In the genomic region with DNA sequence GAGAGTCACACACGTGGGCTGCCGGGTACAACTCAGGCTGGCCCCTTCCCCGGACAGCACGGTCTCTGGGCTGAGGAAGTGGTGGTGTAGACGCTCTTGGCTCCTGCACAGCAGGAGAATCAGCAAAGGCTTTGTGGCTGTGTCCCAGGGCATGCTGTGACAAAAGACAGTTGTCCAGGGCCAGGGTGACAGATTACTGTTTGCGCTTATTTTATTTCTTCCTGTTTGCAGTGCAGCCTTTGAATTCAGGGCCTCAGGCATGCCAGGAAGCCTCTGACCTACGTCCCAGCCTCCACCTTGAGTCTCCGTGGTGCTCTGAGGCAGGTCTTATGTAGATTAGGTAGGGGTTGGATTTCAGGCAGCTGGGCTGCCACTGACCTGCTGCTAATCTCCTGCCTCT, we compare ENCODE assay signal across 9 mouse cellular contexts. TPM values are rescaled to one million over a fixed set of nuclear protein-coding genes. Genes with fewer than 3 reads are reported as not detected.
DNase-seq lines count a peak whose midpoint lies in the region; ATAC-seq and TF ChIP-seq lines count a peak whose summit lies in the region.
"Had no signal": no experiment of that assay in that cellular context is flagged by ENCODE, and none has a peak within 500 bp of the region (broad histone marks: within the 10 kb centered on the region; RNA-seq: fewer than 3 reads in every experiment).

No protein-coding gene starts in this region.

- H3K9ac ChIP-seq in intestine, embryonic 14.5 days (ENCODE audit: low read length) = no peak overlapping the region
- no peak overlapping the region for H3K9ac ChIP-seq in intestine, postnatal 0 days (ENCODE audit: low read depth, low read length)
- no peak overlapping the region for H3K9ac ChIP-seq in kidney, embryonic 15.5 days
- H3K9ac ChIP-seq: midbrain, embryonic 13.5 days had no signal

- no peak overlapping the region for H3K4me2 ChIP-seq in intestine, embryonic 14.5 days (ENCODE audit: low read length)
- H3K4me2 ChIP-seq in intestine, postnatal 0 days (replicated peaks; ENCODE audit: low read depth) = no peak overlapping the region
- H3K4me2 ChIP-seq in kidney, embryonic 15.5 days = no peak overlapping the region
- H3K4me2 ChIP-seq: midbrain, embryonic 13.5 days had no signal

- H3K27ac ChIP-seq in intestine, embryonic 14.5 days (ENCODE audit: low read depth) = no peak overlapping the region
- no peak overlapping the region for H3K27ac ChIP-seq in intestine, postnatal 0 days (ENCODE audit: low read depth, low read length)
- H3K27ac ChIP-seq in kidney, embryonic 15.5 days = peak overlapping the region; percentile 54
- H3K27ac ChIP-seq in layer of hippocampus, adult 2 months = no peak overlapping the region
- H3K27ac ChIP-seq: midbrain, embryonic 13.5 days had no signal

- 38% methylated on average over 8 of the region's 8 CpGs for WGBS in intestine, embryonic 14.5 days
- 36% methylated on average over 8 of the region's 8 CpGs for WGBS in intestine, postnatal 0 days
- WGBS in kidney, embryonic 15.5 days = 34% methylated on average over 8 of the region's 8 CpGs

- H3K27me3 ChIP-seq in intestine, embryonic 14.5 days (replicated peaks; ENCODE audit: control insufficient read depth, insufficient read depth, low read length) = no peaks in the 10 kb centered on the region
- no peaks in the 10 kb centered on the region for H3K27me3 ChIP-seq in intestine, postnatal 0 days (replicated peaks; ENCODE audit: control insufficient read depth, insufficient read depth, low read length)
- no peaks in the 10 kb centered on the region for H3K27me3 ChIP-seq in kidney, embryonic 15.5 days
- H3K27me3 ChIP-seq: midbrain, embryonic 13.5 days had no signal

- no peak for TF ChIP-seq CTCF in intestine, postnatal 0 days (IDR thresholded peaks at IDR 0.05; ENCODE audit: low read depth)
- TF ChIP-seq CTCF in layer of hippocampus, adult 2 months (conservative IDR thresholded peaks at IDR 0.05) = no peak

- DNase-seq in intestine, embryonic 14.5 days (ENCODE audit: low spot score) = peak; percentile 50
- DNase-seq in adrenal gland, postnatal 10 days = peak; percentile 21
- DNase-seq in naive thymus-derived CD4-positive, alpha-beta T cell, adult 2 months (ENCODE audit: low read depth) = peak; percentile 58
- no peak for DNase-seq in layer of hippocampus, adult 2 months (ENCODE audit: low spot score in 2 of 2)
- no peak for DNase-seq in ovary, postnatal 10 days (ENCODE audit: low spot score)

- peaks cover 31% of the 10 kb centered on the region for H3K4me1 ChIP-seq in intestine, embryonic 14.5 days (replicated peaks; ENCODE audit: control insufficient read depth, insufficient read depth, low read length)
- H3K4me1 ChIP-seq in intestine, postnatal 0 days (replicated peaks; ENCODE audit: control insufficient read depth, insufficient read depth, low read length) = peaks cover 21% of the 10 kb centered on the region
- peaks cover 35% of the 10 kb centered on the region for H3K4me1 ChIP-seq in kidney, embryonic 15.5 days

- H3K4me3 ChIP-seq in intestine, embryonic 14.5 days (ENCODE audit: low read depth, low read length) = no peak overlapping the region
- no peak overlapping the region for H3K4me3 ChIP-seq in intestine, postnatal 0 days (ENCODE audit: low read depth, low read length)
- H3K4me3 ChIP-seq in kidney, embryonic 15.5 days (replicated peaks) = no peak overlapping the region
- H3K4me3 ChIP-seq in layer of hippocampus, adult 2 months = no peak overlapping the region
- H3K4me3 ChIP-seq: midbrain, embryonic 13.5 days had no signal

- no peak for ATAC-seq in intestine, embryonic 14.5 days (replicated peaks; ENCODE audit: low FRiP score, low TSS enrichment, low read depth)
- no peak for ATAC-seq in intestine, postnatal 0 days
- no peak for ATAC-seq in kidney, embryonic 15.5 days (replicated peaks; ENCODE audit: low FRiP score)
- no peak for ATAC-seq in erythroblast, adult 5-6 weeks (replicated peaks; ENCODE audit: low FRiP score, poor library complexity, severe bottlenecking)
- ATAC-seq: midbrain, embryonic 13.5 days had no signal

- no peaks in the 10 kb centered on the region for H3K36me3 ChIP-seq in intestine, embryonic 14.5 days (ENCODE audit: control insufficient read depth, insufficient read depth, low read length)
- H3K36me3 ChIP-seq in intestine, postnatal 0 days (ENCODE audit: control insufficient read depth, insufficient read depth) = no peaks in the 10 kb centered on the region
- H3K36me3 ChIP-seq in kidney, embryonic 15.5 days = no peaks in the 10 kb centered on the region

- 0 out of 2 replicates have a peak, but pooled peaks cover 4% of the 10 kb centered on the region for H3K9me3 ChIP-seq in intestine, embryonic 14.5 days (ENCODE audit: control insufficient read depth, low read length)
- H3K9me3 ChIP-seq in intestine, postnatal 0 days (ENCODE audit: control insufficient read depth) = no peaks in the 10 kb centered on the region
- H3K9me3 ChIP-seq in kidney, embryonic 15.5 days (replicated peaks) = no peaks in the 10 kb centered on the region
- H3K9me3 ChIP-seq: midbrain, embryonic 13.5 days had no signal

RNA-seq across cellular contexts. Expression of a gene that starts 10.3 kb away (rescaled TPM):
- polyA plus RNA-seq in intestine, embryonic 14.5 days (2014; fragmentation: Nextera tagmentation; extraction: Ambion mirVana) = 35.1 and 36.5 TPM in 2 replicates
- 29.6 and 32.0 TPM in 2 replicates for polyA plus RNA-seq in intestine, postnatal 0 days (2015; fragmentation: Nextera tagmentation; extraction: Ambion mirVana)
- total RNA-seq in adrenal gland, postnatal 10 days (2021) = 100 to 1,000 TPM in 1 of 2 experiments, 10 to 100 TPM in 1; 67.0 to 122 TPM
- 13.7 and 14.7 TPM in 2 replicates for polyA plus RNA-seq in kidney, embryonic 15.5 days (2015; fragmentation: Nextera tagmentation; extraction: Ambion mirVana)
- total RNA-seq in layer of hippocampus, adult 2 months (2021) = 10 to 100 TPM; 24.7 to 26.1 TPM
- total RNA-seq in erythroblast, adult 5-6 weeks (2015; ENCODE audit: low replicate concordance) = 50.2 and 57.8 TPM in 2 replicates
- total RNA-seq in erythroblast, adult 5-6 weeks (2017; ENCODE audit: low replicate concordance) = 23.0 and 25.8 TPM in 2 replicates

Comparison
In these comparisons a context has a peak if more than half of its experiments do, and no peak if none do; other contexts are left out.
1. DNase-seq: peak in intestine, embryonic 14.5 days (single experiment), adrenal gland, postnatal 10 days (single experiment) and naive thymus-derived CD4-positive, alpha-beta T cell, adult 2 months (single experiment); none in layer of hippocampus, adult 2 months (0 of 2) and ovary, postnatal 10 days (single experiment).